Mouse (Mus musculus) adrenal gland, postnatal 14 days (tissue): ENCODE measurements around the gene G6pdx. TPM values are rescaled to one million over a fixed set of nuclear protein-coding genes. Genes with fewer than 3 reads are reported as not detected.

ENCODE experiments used
- total RNA-seq: library from RNA; stranded (reverse); gene quantifications from 2 replicates; pipeline ENCODE4 v1.2.3, GENCODE M21; 2021

G6pdx gene
- total RNA-seq, 1 experiment from 2014 or later: 105 TPM

Other genes starting within 250 kb of the G6pdx start
- gene Flna, start 179.4 kb downstream of the G6pdx start, total RNA-seq: 138 and 176 TPM in 2 replicates
- 56.8 and 67.7 TPM in 2 replicates for gene Emd, start 174.5 kb downstream of the G6pdx start, total RNA-seq
- 289 and 296 TPM in 2 replicates for gene Rpl10, start 158.4 kb downstream of the G6pdx start, total RNA-seq
- gene Taz, start 147.3 kb downstream of the G6pdx start, total RNA-seq: 61.6 and 72.0 TPM in 2 replicates
- gene Dnase1l1, start 146.9 kb downstream of the G6pdx start, total RNA-seq: 9.0 and 12.7 TPM in 2 replicates
- 150 and 155 TPM in 2 replicates for gene Atp6ap1, start 132.1 kb downstream of the G6pdx start, total RNA-seq
- 150 and 180 TPM in 2 replicates for gene Gdi1, start 124.2 kb downstream of the G6pdx start, total RNA-seq
- 53.1 and 56.0 TPM in 2 replicates for gene Fam50a, start 116.2 kb downstream of the G6pdx start, total RNA-seq
- gene Plxna3, start 100.1 kb downstream of the G6pdx start, total RNA-seq: 7.7 and 9.0 TPM in 2 replicates
- 54.2 and 55.1 TPM in 2 replicates for gene Lage3, start 75.6 kb downstream of the G6pdx start, total RNA-seq
- 49.6 and 51.5 TPM in 2 replicates for gene Ubl4a, start 56.0 kb downstream of the G6pdx start, total RNA-seq
- gene Slc10a3, start 55.8 kb downstream of the G6pdx start, total RNA-seq: 18.9 and 21.5 TPM in 2 replicates
- 26.6 and 29.7 TPM in 2 replicates for gene Fam3a, start 35.9 kb downstream of the G6pdx start, total RNA-seq
- gene Ikbkg, start 35.9 kb downstream of the G6pdx start, total RNA-seq: 56.3 and 56.5 TPM in 2 replicates
- gene Gm6880, start 52.2 kb upstream of the G6pdx start, total RNA-seq: not detected in 2 replicates
- gene Olfr1326-ps1, start 145.7 kb upstream of the G6pdx start, total RNA-seq: not detected in 2 replicates
- not detected in 2 replicates for gene Olfr1325, start 163.5 kb upstream of the G6pdx start, total RNA-seq
- gene Gm5640, start 216.4 kb upstream of the G6pdx start, total RNA-seq: not detected in 2 replicates